21 mouse cellular contexts compared by ENCODE assay signal in genomic region chr11:20960066-20960465, GRCm38 (mm10).
DNase-seq lines count a peak whose midpoint lies in the region; ATAC-seq lines count a peak whose summit lies in the region.
"Had no signal": no experiment of that assay in that cellular context is flagged by ENCODE, and none has a peak within 500 bp of the region (broad histone marks: within the 10 kb centered on the region; RNA-seq: fewer than 3 reads in every experiment).

No protein-coding gene starts in this region.

- ATAC-seq in frontal cortex, adult (ENCODE audit: low TSS enrichment): peak; percentile 64
- ATAC-seq in hindbrain, embryonic 14.5 days (ENCODE audit: low FRiP score): no peak
- no peak for ATAC-seq in hindbrain, embryonic 13.5 days (ENCODE audit: low FRiP score)
- ATAC-seq in liver, embryonic 11.5 days (replicated peaks; ENCODE audit: low FRiP score): no peak
- no peak for ATAC-seq in liver, embryonic 12.5 days
- ATAC-seq: forebrain, embryonic 14.5 days; forebrain, embryonic 16.5 days had no signal

- H3K9ac ChIP-seq in hindbrain, embryonic 14.5 days: no peak overlapping the region
- no peak overlapping the region for H3K9ac ChIP-seq in hindbrain, embryonic 13.5 days
- no peak overlapping the region for H3K9ac ChIP-seq in liver, embryonic 11.5 days (ENCODE audit: low read depth, low read length)
- H3K9ac ChIP-seq in liver, embryonic 12.5 days: no peak overlapping the region
- H3K9ac ChIP-seq: embryonic facial prominence, embryonic 13.5 days; embryonic facial prominence, embryonic 15.5 days had no signal

- WGBS in hindbrain, embryonic 14.5 days: 54% methylated on average over 2 of the region's 2 CpGs
- WGBS in hindbrain, embryonic 13.5 days: 56% methylated on average over 2 of the region's 2 CpGs
- WGBS in liver, embryonic 11.5 days: 74% methylated on average over 2 of the region's 2 CpGs
- 71% methylated on average over 2 of the region's 2 CpGs for WGBS in liver, embryonic 12.5 days (ENCODE audit: insufficient replicate concordance)

- no peak overlapping the region for H3K4me3 ChIP-seq in hindbrain, embryonic 14.5 days (replicated peaks; ENCODE audit: low read length)
- no peak overlapping the region for H3K4me3 ChIP-seq in hindbrain, embryonic 13.5 days
- H3K4me3 ChIP-seq in liver, embryonic 11.5 days (ENCODE audit: low read depth, low read length): no peak overlapping the region
- H3K4me3 ChIP-seq in liver, embryonic 12.5 days: no peak overlapping the region
- H3K4me3 ChIP-seq: embryonic facial prominence, embryonic 13.5 days; embryonic facial prominence, embryonic 15.5 days; erythroblast, embryonic 14.5 days had no signal

- H3K27me3 ChIP-seq in hindbrain, embryonic 14.5 days (ENCODE audit: control insufficient read depth, insufficient read depth, low read length): no peaks in the 10 kb centered on the region
- H3K27me3 ChIP-seq in hindbrain, embryonic 13.5 days: no peaks in the 10 kb centered on the region
- H3K27me3 ChIP-seq in liver, embryonic 11.5 days (replicated peaks; ENCODE audit: control insufficient read depth, insufficient read depth, low read length): no peaks in the 10 kb centered on the region
- H3K27me3 ChIP-seq in liver, embryonic 12.5 days (replicated peaks): peaks cover 6% of the 10 kb centered on the region; the same call in 1 of the 2 replicates
- H3K27me3 ChIP-seq: embryonic facial prominence, embryonic 13.5 days; embryonic facial prominence, embryonic 15.5 days had no signal

- no peaks in the 10 kb centered on the region for H3K9me3 ChIP-seq in hindbrain, embryonic 14.5 days (ENCODE audit: control insufficient read depth, low read length)
- no peaks in the 10 kb centered on the region for H3K9me3 ChIP-seq in hindbrain, embryonic 13.5 days
- no peaks in the 10 kb centered on the region for H3K9me3 ChIP-seq in liver, embryonic 11.5 days (ENCODE audit: control insufficient read depth, low read length)
- 0 out of 2 replicates have a peak, but pooled peaks cover 6% of the 10 kb centered on the region for H3K9me3 ChIP-seq in liver, embryonic 12.5 days (replicated peaks)
- H3K9me3 ChIP-seq: embryonic facial prominence, embryonic 13.5 days; embryonic facial prominence, embryonic 15.5 days had no signal

- H3K36me3 ChIP-seq in hindbrain, embryonic 14.5 days (replicated peaks; ENCODE audit: control insufficient read depth, insufficient read depth): no peaks in the 10 kb centered on the region
- H3K36me3 ChIP-seq in hindbrain, embryonic 13.5 days: no peaks in the 10 kb centered on the region
- H3K36me3 ChIP-seq in liver, embryonic 11.5 days (ENCODE audit: control insufficient read depth, insufficient read depth, low read length): no peaks in the 10 kb centered on the region
- H3K36me3 ChIP-seq in liver, embryonic 12.5 days: no peaks in the 10 kb centered on the region
- H3K36me3 ChIP-seq: embryonic facial prominence, embryonic 13.5 days; embryonic facial prominence, embryonic 15.5 days had no signal

- no peak overlapping the region for H3K27ac ChIP-seq in hindbrain, embryonic 14.5 days
- no peak overlapping the region for H3K27ac ChIP-seq in hindbrain, embryonic 13.5 days
- H3K27ac ChIP-seq in liver, embryonic 11.5 days (ENCODE audit: low read depth, low read length): no peak overlapping the region
- H3K27ac ChIP-seq in liver, embryonic 12.5 days: no peak overlapping the region
- H3K27ac ChIP-seq: embryonic facial prominence, embryonic 13.5 days; embryonic facial prominence, embryonic 15.5 days had no signal

- no peak overlapping the region for H3K4me2 ChIP-seq in hindbrain, embryonic 14.5 days (replicated peaks)
- no peak overlapping the region for H3K4me2 ChIP-seq in hindbrain, embryonic 13.5 days
- H3K4me2 ChIP-seq in liver, embryonic 11.5 days: no peak overlapping the region
- no peak overlapping the region for H3K4me2 ChIP-seq in liver, embryonic 12.5 days
- H3K4me2 ChIP-seq: embryonic facial prominence, embryonic 13.5 days; embryonic facial prominence, embryonic 15.5 days had no signal

- DNase-seq in frontal cortex, adult 2 months (ENCODE audit: extremely low spot score in 1 of 2, low spot score in 1 of 2): no peak
- peak; percentile 22 for DNase-seq in hindbrain, embryonic 14.5 days (ENCODE audit: low spot score)
- peak; percentile 3 for DNase-seq in liver, embryonic 11.5 days (ENCODE audit: low spot score)
- DNase-seq: adrenal gland, adult 2 months; adrenal gland, postnatal 10 days; adrenal gland, postnatal 25 days; cerebellum, adult 11 months; cerebellum, adult 18-20 months; cerebellum, adult 8-10 months; cerebellum, adult 9-11 months; cerebellum, postnatal 14 days; cerebellum, postnatal 36 days; embryo, embryonic 11 days had no signal

- H3K4me1 ChIP-seq in hindbrain, embryonic 14.5 days (replicated peaks; ENCODE audit: control insufficient read depth, insufficient read depth, low read length): no peaks in the 10 kb centered on the region
- no peaks in the 10 kb centered on the region for H3K4me1 ChIP-seq in hindbrain, embryonic 13.5 days (replicated peaks)
- H3K4me1 ChIP-seq in liver, embryonic 11.5 days (replicated peaks; ENCODE audit: control insufficient read depth, insufficient read depth, low read length): peaks cover 8% of the 10 kb centered on the region
- peaks cover 14% of the 10 kb centered on the region for H3K4me1 ChIP-seq in liver, embryonic 12.5 days

Comparison
In these comparisons a context has a peak if more than half of its experiments do, and no peak if none do; other contexts are left out.
1. DNase-seq: peak in hindbrain, embryonic 14.5 days (single experiment) and liver, embryonic 11.5 days (single experiment); none in frontal cortex, adult 2 months (0 of 2).